Mouse (Mus musculus): ENCODE results near the gene Kirrel3. TPM values are rescaled to one million over a fixed set of nuclear protein-coding genes. Genes with fewer than 3 reads are reported as not detected.

Kirrel3 gene
- polyA plus RNA-seq, 1 experiment: not detected

DNA sequence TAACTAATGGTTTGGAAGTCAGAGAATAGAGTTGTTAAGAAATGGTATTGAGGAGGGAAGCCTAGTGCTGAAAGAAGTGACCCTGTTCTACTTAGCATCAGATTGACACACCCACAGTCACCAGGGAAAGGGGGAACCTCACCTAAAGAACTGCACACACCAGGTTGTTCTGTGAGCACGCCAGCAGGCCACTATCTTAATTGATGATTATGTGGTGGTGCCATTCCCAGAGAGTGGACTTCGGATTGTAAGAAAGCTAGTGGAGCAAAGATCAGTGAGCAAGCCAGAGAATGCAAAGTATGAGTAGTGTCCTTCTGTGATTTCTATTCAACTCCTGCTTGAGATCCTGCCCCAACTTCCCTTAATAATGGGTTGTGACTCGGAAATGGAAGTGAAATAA, 19.6 kb upstream of the Kirrel3 start:
- TF ChIP-seq GATA1 (IDR thresholded peaks at IDR 0.05; ENCODE audit: low read length) (no peak), TAL1 (IDR thresholded peaks at IDR 0.05; ENCODE audit: low read length) (no peak)
- no peaks in the 10 kb centered on the region for H3K27me3 ChIP-seq (ENCODE audit: control insufficient read depth)
- H3K4me1 ChIP-seq (ENCODE audit: control insufficient read depth): no peaks in the 10 kb centered on the region
- no peak overlapping the region for H3K4me3 ChIP-seq (replicated peaks)
- H3K36me3 ChIP-seq (ENCODE audit: control insufficient read depth): no peaks in the 10 kb centered on the region
- no peaks in the 10 kb centered on the region for H3K9me3 ChIP-seq (ENCODE audit: control insufficient read depth, low read length)

GRCm38 (mm10) chr9:34469180-34469579, 16.5 kb upstream of the Kirrel3 start:
- Histone ChIP-seq H3K27me3 (ENCODE audit: control insufficient read depth) (no peaks in the 10 kb centered on the region), H3K36me3 (ENCODE audit: control insufficient read depth) (no peaks in the 10 kb centered on the region), H3K9me3 (ENCODE audit: control insufficient read depth, low read length) (no peaks in the 10 kb centered on the region), H3K4me1 (ENCODE audit: control insufficient read depth) (no peaks in the 10 kb centered on the region), H3K4me3 (replicated peaks) (no peak overlapping the region)
- TF ChIP-seq TAL1 (IDR thresholded peaks at IDR 0.05; ENCODE audit: low read length) (no peak), GATA1 (IDR thresholded peaks at IDR 0.05; ENCODE audit: low read length) (no peak)

DNA sequence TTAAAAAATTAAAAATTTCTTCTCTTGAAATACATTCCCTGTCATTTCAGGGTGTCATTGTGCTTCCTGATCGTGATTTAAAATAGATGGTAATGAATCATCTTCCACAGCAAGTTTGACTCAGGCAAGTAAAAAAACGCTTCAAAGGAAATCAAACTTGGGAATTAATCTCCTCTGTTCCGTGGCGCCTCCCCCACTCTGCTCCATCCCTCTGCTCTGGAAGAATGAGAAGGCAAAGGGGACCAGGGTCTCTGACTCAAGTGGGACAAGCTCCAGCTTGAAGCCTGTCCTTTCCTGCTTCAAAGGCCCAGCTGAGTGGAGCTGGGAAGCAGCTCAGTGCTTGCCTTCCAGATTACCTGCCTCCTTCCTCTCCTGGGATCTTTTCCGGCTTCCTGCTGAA, 9.5 kb upstream of the Kirrel3 start:
- H3K4me1 ChIP-seq (ENCODE audit: control insufficient read depth): no peaks in the 10 kb centered on the region
- no peaks in the 10 kb centered on the region for H3K9me3 ChIP-seq (ENCODE audit: control insufficient read depth, low read length)
- no peaks in the 10 kb centered on the region for H3K36me3 ChIP-seq (ENCODE audit: control insufficient read depth)
- no peaks in the 10 kb centered on the region for H3K27me3 ChIP-seq (ENCODE audit: control insufficient read depth)
- no peak overlapping the region for H3K4me3 ChIP-seq (replicated peaks)
- TF ChIP-seq TAL1 (IDR thresholded peaks at IDR 0.05; ENCODE audit: low read length): no peak
- TF ChIP-seq GATA1 (IDR thresholded peaks at IDR 0.05; ENCODE audit: low read length): no peak

- H3K9me3 ChIP-seq (ENCODE audit: control insufficient read depth, low read length): no peaks in the 10 kb centered on the region
- no peaks in the 10 kb centered on the region for H3K27me3 ChIP-seq (ENCODE audit: control insufficient read depth)
- H3K4me3 ChIP-seq (replicated peaks): no peak overlapping the region
- H3K36me3 ChIP-seq (ENCODE audit: control insufficient read depth): no peaks in the 10 kb centered on the region
- H3K4me1 ChIP-seq (ENCODE audit: control insufficient read depth): no peaks in the 10 kb centered on the region
- TF ChIP-seq GATA1 (IDR thresholded peaks at IDR 0.05; ENCODE audit: low read length) (no peak), TAL1 (IDR thresholded peaks at IDR 0.05; ENCODE audit: low read length) (no peak)
These were observed 7.2 kb upstream of the Kirrel3 start for GRCm38 (mm10) chr9:34478494-34478893.

DNA sequence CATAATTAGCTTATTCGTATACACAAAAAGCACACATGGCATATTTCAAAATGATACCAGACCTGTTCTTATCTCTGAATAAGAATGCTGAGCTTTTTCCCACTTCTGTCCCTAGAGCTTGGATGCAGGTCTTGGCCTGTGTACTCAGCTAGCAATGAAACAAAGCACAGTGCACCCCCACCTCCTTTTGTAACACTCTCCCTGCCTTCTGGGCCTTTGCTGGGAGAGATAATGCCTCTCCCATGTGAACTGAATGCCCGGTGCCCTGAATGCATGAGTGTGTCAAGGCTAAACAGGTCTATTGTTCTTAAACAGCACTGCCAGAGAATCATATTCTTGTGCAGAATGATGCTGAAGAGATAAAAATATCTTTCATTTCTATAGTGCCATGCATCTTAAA, 2.5 kb upstream of the Kirrel3 start:
- Histone ChIP-seq H3K27me3 (ENCODE audit: control insufficient read depth) (peaks cover 32% of the 10 kb centered on the region), H3K9me3 (ENCODE audit: control insufficient read depth, low read length) (no peaks in the 10 kb centered on the region), H3K4me3 (replicated peaks) (no peak overlapping the region), H3K4me1 (ENCODE audit: control insufficient read depth) (no peaks in the 10 kb centered on the region), H3K36me3 (ENCODE audit: control insufficient read depth) (no peaks in the 10 kb centered on the region)
- TF ChIP-seq GATA1 (IDR thresholded peaks at IDR 0.05; ENCODE audit: low read length) (no peak), TAL1 (IDR thresholded peaks at IDR 0.05; ENCODE audit: low read length) (no peak)

GRCm38 (mm10) chr9:34484665-34485064, 1.0 kb upstream of the Kirrel3 start:
- H3K27me3 ChIP-seq (ENCODE audit: control insufficient read depth): peaks cover 46% of the 10 kb centered on the region
- H3K4me3 ChIP-seq (replicated peaks): no peak overlapping the region
- no peaks in the 10 kb centered on the region for H3K4me1 ChIP-seq (ENCODE audit: control insufficient read depth)
- TF ChIP-seq TAL1 (IDR thresholded peaks at IDR 0.05; ENCODE audit: low read length) (no peak), GATA1 (IDR thresholded peaks at IDR 0.05; ENCODE audit: low read length) (no peak)
- H3K9me3 ChIP-seq (ENCODE audit: control insufficient read depth, low read length): no peaks in the 10 kb centered on the region
- H3K36me3 ChIP-seq (ENCODE audit: control insufficient read depth): no peaks in the 10 kb centered on the region

DNA sequence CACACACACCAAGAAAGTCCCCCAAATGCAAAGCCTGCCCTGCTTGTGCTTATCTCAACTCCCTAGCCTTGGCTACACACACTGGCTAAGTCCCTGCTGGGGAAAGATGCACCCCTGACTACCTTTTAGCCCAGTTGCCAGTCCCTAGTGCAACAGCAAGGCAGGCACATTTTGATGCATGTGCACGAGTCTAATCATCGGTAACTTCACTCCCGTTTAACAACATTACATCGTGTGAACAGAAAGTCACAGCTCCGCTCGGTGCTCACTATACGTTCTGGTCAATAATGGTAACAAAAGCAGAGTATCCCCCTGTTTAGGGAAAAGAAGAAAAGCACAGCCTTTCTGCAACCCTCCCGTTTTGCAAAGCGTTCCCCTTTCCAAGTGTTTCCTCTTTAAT, 2.6 kb downstream of the Kirrel3 start:
- Histone ChIP-seq H3K9me3 (ENCODE audit: control insufficient read depth, low read length) (no peaks in the 10 kb centered on the region), H3K4me1 (ENCODE audit: control insufficient read depth) (no peaks in the 10 kb centered on the region), H3K4me3 (replicated peaks) (no peak overlapping the region), H3K27me3 (ENCODE audit: control insufficient read depth) (peaks cover 65% of the 10 kb centered on the region), H3K36me3 (ENCODE audit: control insufficient read depth) (no peaks in the 10 kb centered on the region)
- TF ChIP-seq TAL1 (IDR thresholded peaks at IDR 0.05; ENCODE audit: low read length) (no peak), GATA1 (IDR thresholded peaks at IDR 0.05; ENCODE audit: low read length) (no peak)

- Histone ChIP-seq H3K4me1 (ENCODE audit: control insufficient read depth) (no peaks in the 10 kb centered on the region), H3K4me3 (replicated peaks) (no peak overlapping the region), H3K9me3 (ENCODE audit: control insufficient read depth, low read length) (no peaks in the 10 kb centered on the region), H3K27me3 (ENCODE audit: control insufficient read depth) (peaks cover 65% of the 10 kb centered on the region), H3K36me3 (ENCODE audit: control insufficient read depth) (no peaks in the 10 kb centered on the region)
- TF ChIP-seq TAL1 (IDR thresholded peaks at IDR 0.05; ENCODE audit: low read length): no peak
- no peak for TF ChIP-seq GATA1 (IDR thresholded peaks at IDR 0.05; ENCODE audit: low read length)
These were observed 3.1 kb downstream of the Kirrel3 start for GRCm38 (mm10) chr9:34488700-34489315.

- no peaks in the 10 kb centered on the region for H3K36me3 ChIP-seq (ENCODE audit: control insufficient read depth)
- TF ChIP-seq TAL1 (IDR thresholded peaks at IDR 0.05; ENCODE audit: low read length) (no peak), GATA1 (IDR thresholded peaks at IDR 0.05; ENCODE audit: low read length) (no peak)
- no peaks in the 10 kb centered on the region for H3K9me3 ChIP-seq (ENCODE audit: control insufficient read depth, low read length)
- H3K4me1 ChIP-seq (ENCODE audit: control insufficient read depth): no peaks in the 10 kb centered on the region
- no peak overlapping the region for H3K4me3 ChIP-seq (replicated peaks)
- peaks cover 65% of the 10 kb centered on the region for H3K27me3 ChIP-seq (ENCODE audit: control insufficient read depth)
These were observed 3.6 kb downstream of the Kirrel3 start for GRCm38 (mm10) chr9:34489316-34489710.

- no peak for TF ChIP-seq TAL1 (IDR thresholded peaks at IDR 0.05; ENCODE audit: low read length)
- TF ChIP-seq GATA1 (IDR thresholded peaks at IDR 0.05; ENCODE audit: low read length): no peak
- H3K36me3 ChIP-seq (ENCODE audit: control insufficient read depth): no peaks in the 10 kb centered on the region
- H3K4me1 ChIP-seq (ENCODE audit: control insufficient read depth): no peaks in the 10 kb centered on the region
- H3K27me3 ChIP-seq (ENCODE audit: control insufficient read depth): peaks cover 65% of the 10 kb centered on the region
- no peaks in the 10 kb centered on the region for H3K9me3 ChIP-seq (ENCODE audit: control insufficient read depth, low read length)
- H3K4me3 ChIP-seq (replicated peaks): no peak overlapping the region
These were observed 4.1 kb downstream of the Kirrel3 start for GRCm38 (mm10) chr9:34489760-34490159.
